Mouse (Mus musculus) heart, embryonic 11.5 days (tissue): ENCODE data around the gene Chpf2. TPM values are rescaled to one million over a fixed set of nuclear protein-coding genes. Genes with fewer than 3 reads are reported as not detected.

ENCODE experiments used
- ATAC-seq: fragments of 200-750 bp; cut with Nextera tagmentation; replicated peaks from 2 replicates; pipeline ENCODE4 v1.8.0; 2017; ENCODE audit warnings: moderate library complexity; ENCODE audit not compliant: insufficient number of reproducible peaks, low FRiP score, low TSS enrichment
- H3K27ac ChIP-seq: fragments of 300-500 bp; sonication (generic); 2 replicates; pipeline ENCODE4 v1.5.1; 2014; ENCODE audit warnings: mild to moderate bottlenecking, low read depth, low read length
- H3K27me3 ChIP-seq: fragments of 300-500 bp; sonication (generic); 2 replicates; pipeline ENCODE4 v1.6.1; 2014; ENCODE audit warnings: mild to moderate bottlenecking, low read length, mixed read lengths; ENCODE audit not compliant: control insufficient read depth, insufficient read depth
- H3K36me3 ChIP-seq: fragments of 300-500 bp; sonication (generic); 2 replicates; pipeline ENCODE4 v1.6.1; 2014; ENCODE audit warnings: mild to moderate bottlenecking, low read length, moderate library complexity, mixed read lengths; ENCODE audit not compliant: control insufficient read depth, insufficient read depth
- H3K4me1 ChIP-seq: fragments of 300-500 bp; sonication (generic); 2 replicates; pipeline ENCODE4 v1.6.1; 2014; ENCODE audit warnings: low read length; ENCODE audit not compliant: control insufficient read depth, insufficient read depth
- H3K4me2 ChIP-seq: fragments of 300-500 bp; sonication (generic); 2 replicates; pipeline ENCODE4 v1.6.1; 2014; ENCODE audit warnings: mild to moderate bottlenecking, moderate library complexity
- H3K4me3 ChIP-seq: fragments of 300-500 bp; sonication (generic); 2 replicates; pipeline ENCODE4 v1.5.1; 2014; ENCODE audit warnings: low read depth, low read length
- H3K9ac ChIP-seq: fragments of 300-500 bp; sonication (generic); 2 replicates; pipeline ENCODE4 v1.6.1; 2014; ENCODE audit warnings: mild to moderate bottlenecking, low read depth, low read length, moderate library complexity
- H3K9me3 ChIP-seq: fragments of 300-500 bp; sonication (generic); replicated peaks from 2 replicates; pipeline ENCODE4 v1.6.1; 2016; ENCODE audit warnings: low read length; ENCODE audit not compliant: control insufficient read depth
- WGBS: fragments of 180-500 bp; shearing (Covaris S2); extraction: QIAGEN DNeasy Blood & Tissue Kit; methylation state at CpG from one replicate; pipeline ENCODE4 v1.1.7; 2014; ENCODE audit not compliant: insufficient replicate concordance; 5-methylcytosine and 5-hydroxymethylcytosine counted together
- polyA plus RNA-seq: library from polyadenylated mRNA; unstranded; fragments of >200 nt; fragmentation: Nextera tagmentation; extraction: Ambion mirVana; gene quantifications from 2 replicates; pipeline ENCODE4 v1.2.1, GENCODE M21; 2014

Gene Chpf2
- polyA plus RNA-seq, 1 experiment from 2014 or later, result 8.1 TPM

- WGBS, result under 1% methylated on average over 32 of the region's 33 CpGs
- no peak for ATAC-seq
These were observed 14.7 kb downstream of the Chpf2 start for GRCm38 (mm10) chr5:24601071-24601835.

GRCm38 (mm10) chr5:24601911-24602750 is 15.6 kb downstream of the Chpf2 start:
- under 1% methylated on average over 73 of the region's 73 CpGs for WGBS
- no peaks in the 10 kb centered on the region for H3K36me3 ChIP-seq
- H3K4me1 ChIP-seq, result peaks cover 54% of the 10 kb centered on the region
- peak overlapping the region; percentile 100 for H3K27ac ChIP-seq
- H3K9me3 ChIP-seq, result no peaks in the 10 kb centered on the region
- peak overlapping the region; percentile 74 for H3K4me3 ChIP-seq
- peak overlapping the region; percentile 91 for H3K9ac ChIP-seq
- H3K27me3 ChIP-seq, result no peaks in the 10 kb centered on the region; the same call in 1 of the 2 replicates
- peak; percentile 46; the same call in 1 of the 2 replicates for ATAC-seq
- H3K4me2 ChIP-seq, result peak overlapping the region; percentile 94

More at GRCm38 (mm10) chr5:24601071-24601835, 14.7 kb downstream of the Chpf2 start:
- Histone ChIP-seq H3K36me3 (no peaks in the 10 kb centered on the region), H3K4me3 (peak overlapping the region; percentile 74), H3K4me1 (peaks cover 52% of the 10 kb centered on the region), H3K9ac (peak overlapping the region; percentile 91), H3K9me3 (no peaks in the 10 kb centered on the region), H3K27me3 (no peaks in the 10 kb centered on the region; the same call in 1 of the 2 replicates), H3K27ac (peak overlapping the region; percentile 100), H3K4me2 (peak overlapping the region; percentile 94)

DNA sequence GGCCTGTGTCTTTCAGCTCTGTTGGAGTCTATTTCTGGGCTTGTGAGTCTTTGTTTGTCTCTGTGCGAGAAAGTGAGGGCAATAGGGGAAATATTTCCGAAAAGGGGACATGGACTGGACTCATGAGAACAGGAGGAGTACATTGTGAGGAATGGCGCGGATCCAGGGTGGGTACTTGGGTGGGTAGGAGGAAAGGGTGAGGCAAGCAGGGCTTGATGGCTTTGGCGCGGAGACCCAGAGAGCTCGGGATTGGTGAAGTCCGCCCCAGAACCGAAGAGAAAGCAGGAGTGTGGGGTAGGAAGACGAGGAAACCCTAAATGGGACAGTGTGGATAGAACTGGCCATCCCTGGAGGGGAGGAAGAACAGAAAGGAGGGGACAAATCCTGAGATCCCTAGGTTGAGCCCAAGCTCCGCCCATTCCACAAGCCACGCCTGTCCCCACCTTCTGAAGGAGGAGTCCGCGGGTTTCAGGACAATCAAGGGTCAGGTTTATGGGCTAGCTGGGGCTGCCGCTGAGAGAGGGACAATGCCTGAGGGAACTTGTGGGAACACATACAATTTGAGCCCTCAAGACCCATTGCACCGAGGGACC is 16.3 kb downstream of the Chpf2 start:
- no peaks in the 10 kb centered on the region; the same call in 1 of the 2 replicates for H3K27me3 ChIP-seq

GRCm38 (mm10) chr5:24603431-24604010 is 17.0 kb downstream of the Chpf2 start:
- Histone ChIP-seq H3K4me2 (peak overlapping the region; percentile 94), H3K27me3 (no peaks in the 10 kb centered on the region; the same call in 1 of the 2 replicates), H3K9me3 (no peaks in the 10 kb centered on the region), H3K9ac (peak overlapping the region; percentile 93; the same call in 1 of the 2 replicates), H3K4me3 (no peak overlapping the region), H3K27ac (peak overlapping the region; percentile 100), H3K4me1 (peaks cover 47% of the 10 kb centered on the region), H3K36me3 (no peaks in the 10 kb centered on the region)
- 48% methylated on average over 8 of the region's 8 CpGs for WGBS
- ATAC-seq, result no peak

More for the DNA sequence above, 16.3 kb downstream of the Chpf2 start:
- WGBS, result 1% methylated on average over 16 of the region's 16 CpGs
- peak overlapping the region; percentile 74 for H3K4me3 ChIP-seq
- H3K4me2 ChIP-seq, result peak overlapping the region; percentile 94
- peak overlapping the region; percentile 91 for H3K9ac ChIP-seq
- no peaks in the 10 kb centered on the region for H3K9me3 ChIP-seq
- no peaks in the 10 kb centered on the region for H3K36me3 ChIP-seq
- peak overlapping the region; percentile 100 for H3K27ac ChIP-seq
- H3K4me1 ChIP-seq, result peaks cover 53% of the 10 kb centered on the region
- ATAC-seq, result peak; percentile 40; the same call in 1 of the 2 replicates

- Histone ChIP-seq H3K27ac (peak overlapping the region; percentile 100), H3K9me3 (no peaks in the 10 kb centered on the region), H3K9ac (peak overlapping the region; percentile 93), H3K4me1 (peaks cover 46% of the 10 kb centered on the region), H3K36me3 (no peaks in the 10 kb centered on the region), H3K27me3 (no peaks in the 10 kb centered on the region; the same call in 1 of the 2 replicates), H3K4me3 (peak overlapping the region; percentile 69), H3K4me2 (peak overlapping the region; percentile 94)
- no peak for ATAC-seq
- WGBS, result 10% methylated on average over 12 of the region's 12 CpGs
These were observed 17.6 kb downstream of the Chpf2 start for GRCm38 (mm10) chr5:24604080-24604655.

- Histone ChIP-seq H3K36me3 (no peaks in the 10 kb centered on the region), H3K27ac (peak overlapping the region; percentile 100), H3K27me3 (no peaks in the 10 kb centered on the region; the same call in 1 of the 2 replicates), H3K4me3 (peak overlapping the region; percentile 69), H3K4me1 (peaks cover 46% of the 10 kb centered on the region), H3K9me3 (no peaks in the 10 kb centered on the region), H3K4me2 (peak overlapping the region; percentile 94), H3K9ac (peak overlapping the region; percentile 93)
- under 1% methylated on average over 44 of the region's 46 CpGs for whole genome bisulfite sequencing
- ATAC-seq, result peak; percentile 67
These were observed 18.1 kb downstream of the Chpf2 start for GRCm38 (mm10) chr5:24604656-24605100.

GRCm38 (mm10) chr5:24605321-24605979 is 18.9 kb downstream of the Chpf2 start:
- H3K36me3 ChIP-seq, result no peaks in the 10 kb centered on the region
- H3K27me3 ChIP-seq, result no peaks in the 10 kb centered on the region; the same call in 1 of the 2 replicates

More at GRCm38 (mm10) chr5:24605321-24605979, 18.9 kb downstream of the Chpf2 start:
- H3K9ac ChIP-seq, result peak overlapping the region; percentile 93
- ATAC-seq, result no peak
- peak overlapping the region; percentile 94 for H3K4me2 ChIP-seq
- H3K4me3 ChIP-seq, result peak overlapping the region; percentile 69
- peak overlapping the region; percentile 100 for H3K27ac ChIP-seq
- 11% methylated on average over 6 of the region's 6 CpGs for WGBS
- no peaks in the 10 kb centered on the region for H3K9me3 ChIP-seq
- H3K4me1 ChIP-seq, result peaks cover 46% of the 10 kb centered on the region
